ENCODE assay signal across 19 mouse cellular contexts in genomic region chr13:114198252-114198799, GRCm38 (mm10).
DNase-seq lines count a peak whose midpoint lies in the region; ATAC-seq lines count a peak whose summit lies in the region.
"Had no signal": no experiment of that assay in that cellular context is flagged by ENCODE, and none has a peak within 500 bp of the region (broad histone marks: within the 10 kb centered on the region; RNA-seq: fewer than 3 reads in every experiment).

No protein-coding gene starts in this region.

- H3K27ac ChIP-seq in forebrain, embryonic 10.5 days = 0 out of 2 replicates have a peak overlapping the region, but pooled peaks have one; percentile 16
- no peak overlapping the region for H3K27ac ChIP-seq in forebrain, embryonic 11.5 days (ENCODE audit: low read depth, low read length)
- no peak overlapping the region for H3K27ac ChIP-seq in forebrain, embryonic 14.5 days (ENCODE audit: low read depth, low read length)
- H3K27ac ChIP-seq: embryonic facial prominence, embryonic 12.5 days; midbrain, embryonic 12.5 days had no signal

- no peak for DNase-seq in forebrain, embryonic 10.5 days (ENCODE audit: extremely low spot score, low spot score)
- no peak for DNase-seq in forebrain, embryonic 11.5 days (ENCODE audit: low spot score)
- peak; percentile 18 for DNase-seq in layer of hippocampus, adult 9-11 months
- no peak for DNase-seq in layer of hippocampus, adult 9-10 months (ENCODE audit: low spot score)
- peak; percentile 64 for DNase-seq in Muller cell, postnatal 12 days (ENCODE audit: inconsistent ontology term)
- peak; percentile 30 for DNase-seq in forebrain, embryonic 14.5 days (ENCODE audit: low spot score)
- DNase-seq in thymus, postnatal 0 days (ENCODE audit: low spot score) = no peak
- DNase-seq: adrenal gland, adult 8-10 months; cerebellum, adult 2 months; heart, postnatal 10 days; kidney, adult 18-20 months; kidney, postnatal 14 days; lung, embryonic 14.5 days; lung, postnatal 4 days; thymus, postnatal 36 days had no signal

- H3K27me3 ChIP-seq in forebrain, embryonic 10.5 days (ENCODE audit: poor library complexity, severe bottlenecking) = no peaks in the 10 kb centered on the region
- no peaks in the 10 kb centered on the region for H3K27me3 ChIP-seq in forebrain, embryonic 11.5 days (ENCODE audit: control insufficient read depth, insufficient read depth, low read length)
- H3K27me3 ChIP-seq in forebrain, embryonic 14.5 days (replicated peaks; ENCODE audit: control insufficient read depth, insufficient read depth, low read length) = no peaks in the 10 kb centered on the region
- H3K27me3 ChIP-seq: CH12.LX; embryonic facial prominence, embryonic 12.5 days; midbrain, embryonic 12.5 days had no signal

- WGBS in forebrain, embryonic 10.5 days = 88% methylated on average over 10 of the region's 10 CpGs
- 88% methylated on average over 10 of the region's 10 CpGs for WGBS in forebrain, embryonic 11.5 days
- WGBS in forebrain, embryonic 14.5 days = 66% methylated on average over 10 of the region's 10 CpGs

- no peak overlapping the region for H3K9ac ChIP-seq in forebrain, embryonic 11.5 days (ENCODE audit: low read length)
- no peak overlapping the region for H3K9ac ChIP-seq in forebrain, embryonic 14.5 days (ENCODE audit: low read length)
- H3K9ac ChIP-seq: embryonic facial prominence, embryonic 12.5 days; lung, embryonic 14.5 days; midbrain, embryonic 12.5 days had no signal

- H3K4me1 ChIP-seq in forebrain, embryonic 10.5 days = 0 out of 2 replicates have a peak, but pooled peaks cover 9% of the 10 kb centered on the region
- no peaks in the 10 kb centered on the region for H3K4me1 ChIP-seq in forebrain, embryonic 11.5 days (replicated peaks; ENCODE audit: control insufficient read depth, insufficient read depth, low read length)
- H3K4me1 ChIP-seq in forebrain, embryonic 14.5 days (ENCODE audit: control insufficient read depth, insufficient read depth, low read length) = peaks cover 3% of the 10 kb centered on the region; the same call in 1 of the 2 replicates
- H3K4me1 ChIP-seq: midbrain, embryonic 12.5 days had no signal

- H3K4me2 ChIP-seq in forebrain, embryonic 11.5 days (ENCODE audit: low read depth, low read length, severe bottlenecking) = no peak overlapping the region
- H3K4me2 ChIP-seq in forebrain, embryonic 14.5 days (ENCODE audit: low read length) = no peak overlapping the region; the same call in 1 of the 2 replicates
- H3K4me2 ChIP-seq: embryonic facial prominence, embryonic 12.5 days; liver, embryonic 11.5 days; lung, embryonic 14.5 days; midbrain, embryonic 12.5 days had no signal

- no peak for ATAC-seq in forebrain, embryonic 11.5 days (replicated peaks; ENCODE audit: low FRiP score)
- peak; percentile 71 for ATAC-seq in forebrain, embryonic 14.5 days

- no peaks in the 10 kb centered on the region for H3K36me3 ChIP-seq in forebrain, embryonic 10.5 days (replicated peaks)
- no peaks in the 10 kb centered on the region for H3K36me3 ChIP-seq in forebrain, embryonic 11.5 days (ENCODE audit: control insufficient read depth, insufficient read depth, low read length)
- H3K36me3 ChIP-seq in forebrain, embryonic 14.5 days (ENCODE audit: control insufficient read depth, insufficient read depth, low read length) = no peaks in the 10 kb centered on the region
- H3K36me3 ChIP-seq: embryonic facial prominence, embryonic 12.5 days; midbrain, embryonic 12.5 days had no signal

- H3K9me3 ChIP-seq in forebrain, embryonic 10.5 days = no peaks in the 10 kb centered on the region
- H3K9me3 ChIP-seq in forebrain, embryonic 11.5 days (ENCODE audit: control insufficient read depth, low read length) = no peaks in the 10 kb centered on the region
- H3K9me3 ChIP-seq in forebrain, embryonic 14.5 days (replicated peaks; ENCODE audit: control insufficient read depth, low read length) = no peaks in the 10 kb centered on the region
- H3K9me3 ChIP-seq: embryonic facial prominence, embryonic 12.5 days; midbrain, embryonic 12.5 days had no signal

- H3K4me3 ChIP-seq in forebrain, embryonic 10.5 days = no peak overlapping the region
- H3K4me3 ChIP-seq in forebrain, embryonic 11.5 days (ENCODE audit: low read depth, low read length) = no peak overlapping the region
- no peak overlapping the region for H3K4me3 ChIP-seq in forebrain, embryonic 14.5 days (ENCODE audit: low read depth, low read length)
- H3K4me3 ChIP-seq: embryonic facial prominence, embryonic 12.5 days; midbrain, embryonic 12.5 days had no signal

Comparison
In these comparisons a context has a peak if more than half of its experiments do, and no peak if none do; other contexts are left out.
1. DNase-seq: peak in layer of hippocampus, adult 9-11 months (single experiment), Muller cell, postnatal 12 days (single experiment) and forebrain, embryonic 14.5 days (single experiment); none in forebrain, embryonic 10.5 days (single experiment), forebrain, embryonic 11.5 days (single experiment), layer of hippocampus, adult 9-10 months (single experiment) and thymus, postnatal 0 days (single experiment).